Mouse (Mus musculus) spleen, postnatal 4 days (tissue): ENCODE measurements around the gene Tspan5.

Source experiments
- DNase-seq, 2 experiments: peaks; one replicate each; pipeline ENCODE4 v3.0.0; 2022; ENCODE audit warnings: low spot score in 2 of 2

The Tspan5 gene

GRCm38 (mm10) chr3:138741649-138742565 is at the start of gene Tspan5:
Tspan5 (plus strand) TSS chr3:138742195.
- DNase-seq, result peak; percentile 56 to 81

GRCm38 (mm10) chr3:138692302-138692701 is 49.7 kb upstream of the Tspan5 start:
- DNase-seq, result no peak

DNA sequence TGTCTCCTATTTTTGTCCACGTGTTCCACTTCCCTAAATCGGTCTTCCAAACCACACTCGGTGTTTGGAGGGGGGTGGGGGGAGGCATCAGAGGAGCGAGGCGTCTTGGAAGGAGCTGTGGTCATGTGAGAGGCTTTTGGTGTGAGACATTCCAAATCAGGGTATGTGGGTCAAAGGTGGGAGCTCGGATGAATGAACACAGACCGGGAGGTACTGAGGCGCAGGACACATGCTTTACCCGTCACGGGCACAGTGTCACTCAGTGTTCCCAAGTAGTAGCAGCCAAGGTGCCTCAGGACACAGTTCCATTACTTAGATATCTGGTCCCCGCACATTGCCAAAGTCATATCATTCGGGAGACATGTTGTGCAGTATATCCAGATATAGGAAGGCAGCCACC is 38.6 kb upstream of the Tspan5 start:
- no peak for DNase-seq

GRCm38 (mm10) chr3:138704469-138704868 is 37.5 kb upstream of the Tspan5 start:
- DNase-seq, result no peak

- no peak for DNase-seq
Observed at GRCm38 (mm10) chr3:138705875-138706274, 36.1 kb upstream of the Tspan5 start.

DNA sequence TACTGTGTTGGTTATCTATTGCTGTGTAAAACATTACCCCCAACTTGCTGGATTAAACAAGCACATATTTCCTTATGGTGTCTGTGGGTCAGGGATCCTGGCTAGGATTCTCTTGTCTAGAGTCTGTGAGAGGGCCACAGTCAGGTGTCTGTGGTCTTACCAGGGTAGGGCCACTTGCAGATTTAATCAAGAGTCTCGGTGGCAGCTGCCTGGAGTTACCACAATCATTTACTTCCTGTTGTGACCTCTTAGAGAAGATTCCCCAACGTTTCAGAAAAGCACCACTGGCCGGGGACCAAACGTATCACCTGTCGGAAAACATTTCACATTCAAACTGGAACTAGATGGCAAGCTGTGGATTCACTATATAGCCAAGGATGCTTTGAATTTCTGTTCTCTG is 32.8 kb upstream of the Tspan5 start:
- no peak for DNase-seq

DNA sequence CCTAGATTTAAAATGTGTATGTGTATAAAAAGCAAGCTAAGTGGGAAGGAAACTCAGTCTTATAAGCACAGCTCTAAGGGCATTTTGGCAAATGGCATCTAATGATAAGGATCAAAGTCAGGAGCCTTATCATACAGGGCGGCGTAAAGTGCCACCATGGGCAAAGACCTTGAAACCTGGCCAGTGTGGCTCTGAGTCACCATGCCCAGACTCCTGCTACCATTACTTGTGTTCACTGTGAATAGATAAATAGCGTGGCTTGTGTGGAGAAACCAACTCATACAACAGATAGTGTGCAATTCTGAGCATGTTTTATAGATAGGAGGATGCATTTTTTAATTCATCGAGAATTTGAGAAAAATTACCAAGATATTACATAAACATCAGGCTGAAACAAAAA is 30.0 kb upstream of the Tspan5 start:
- no peak for DNase-seq

DNA sequence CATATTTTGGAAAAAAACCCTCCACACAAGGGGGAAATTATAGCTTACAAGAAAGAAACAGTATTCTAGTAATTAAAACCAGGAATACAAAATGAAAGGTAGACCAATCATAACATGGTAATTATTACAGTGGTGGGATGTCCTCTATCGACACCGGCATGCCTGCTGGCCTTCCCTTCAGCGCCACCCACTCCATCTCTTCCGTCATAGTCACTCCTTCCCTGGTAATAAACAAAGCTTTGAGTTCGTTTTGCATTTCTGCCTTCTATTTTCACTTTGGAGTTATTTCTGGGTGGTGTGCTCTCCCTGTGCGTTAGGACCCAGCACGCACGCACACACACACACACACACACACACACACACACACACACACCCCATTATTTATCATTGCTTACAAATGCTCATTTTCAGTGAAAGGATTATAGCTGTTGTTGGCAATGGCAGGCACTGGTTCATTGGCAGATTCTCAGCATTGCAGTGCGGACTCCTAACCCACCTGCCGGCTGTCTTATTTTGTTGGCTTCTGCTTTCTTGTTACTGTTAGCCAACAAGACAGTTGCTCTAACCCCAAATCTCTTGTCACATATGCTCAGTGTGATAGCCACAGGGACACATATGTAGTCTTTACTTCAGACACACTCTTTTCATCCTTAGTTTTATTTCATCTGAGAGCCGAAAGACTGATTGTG is 29.4 kb upstream of the Tspan5 start:
- DNase-seq, result no peak

- no peak for DNase-seq
Observed at GRCm38 (mm10) chr3:138713141-138713540, 28.9 kb upstream of the Tspan5 start.

- DNase-seq, result no peak
Observed at GRCm38 (mm10) chr3:138714788-138715187, 27.2 kb upstream of the Tspan5 start.

DNA sequence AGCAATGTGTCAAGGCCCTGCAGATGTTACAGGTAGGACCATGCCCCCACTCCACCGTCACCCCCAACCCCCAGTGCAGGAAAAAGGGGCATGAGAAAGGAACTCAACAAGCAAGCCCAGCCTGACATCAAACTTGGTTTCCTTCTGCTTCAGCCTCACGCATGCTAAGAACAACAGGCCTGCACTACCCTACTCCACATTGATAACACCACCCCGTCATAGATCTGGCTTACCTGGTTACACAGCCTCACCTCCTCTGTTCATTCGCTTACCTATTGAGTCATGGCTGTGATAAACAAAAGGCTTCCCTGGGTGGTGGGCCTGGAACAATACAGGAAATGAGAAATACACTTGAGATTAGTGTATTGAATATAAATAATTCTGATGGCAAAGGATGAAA is 26.8 kb upstream of the Tspan5 start:
- DNase-seq, result no peak

DNA sequence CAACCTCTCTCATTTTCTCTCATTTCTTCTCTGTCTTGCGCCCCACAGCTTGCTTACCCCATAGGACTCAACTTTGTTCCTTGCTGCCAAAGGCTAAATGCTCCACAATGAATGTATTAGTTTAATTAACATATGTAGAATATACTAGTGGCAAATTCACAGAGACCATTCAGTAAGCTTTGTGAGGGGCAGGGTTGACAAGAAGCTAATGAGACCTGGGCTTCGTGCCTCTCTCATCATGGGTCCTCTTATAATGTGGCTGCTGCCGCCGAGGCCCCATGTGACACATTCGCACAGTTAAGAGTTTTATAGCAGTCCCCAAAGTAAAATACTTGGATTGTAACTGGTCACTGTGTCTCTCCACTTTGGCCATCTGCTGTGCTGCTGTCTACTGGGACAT is 25.0 kb upstream of the Tspan5 start:
- DNase-seq, result no peak

- no peak for DNase-seq
Observed at GRCm38 (mm10) chr3:138722152-138722551, 19.8 kb upstream of the Tspan5 start.

- no peak for DNase-seq
Observed at GRCm38 (mm10) chr3:138727571-138727970, 14.4 kb upstream of the Tspan5 start.

- DNase-seq, result no peak
Observed at GRCm38 (mm10) chr3:138728840-138729239, 13.2 kb upstream of the Tspan5 start.

GRCm38 (mm10) chr3:138730812-138731211 is 11.2 kb upstream of the Tspan5 start:
- DNase-seq, result no peak

DNA sequence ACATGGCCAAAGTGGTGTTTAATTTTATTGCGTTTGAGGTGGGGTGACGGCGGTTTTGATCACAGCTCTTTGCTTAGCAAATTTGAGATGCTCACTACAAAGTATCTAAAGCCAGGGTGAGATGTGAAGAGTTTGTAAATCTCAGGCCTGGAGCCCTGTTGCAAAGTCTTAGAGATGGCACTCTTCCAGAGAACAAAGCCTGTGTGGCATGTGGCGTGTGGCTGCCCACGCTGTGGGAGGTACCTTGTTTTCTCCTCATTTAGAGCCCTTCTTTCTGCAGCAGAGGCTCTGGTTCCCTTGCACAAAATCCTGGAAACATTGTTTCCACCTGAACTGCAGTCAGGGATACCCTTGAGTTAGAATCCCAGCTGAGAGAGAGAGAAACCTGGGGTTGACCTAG is 6.2 kb upstream of the Tspan5 start:
- no peak for DNase-seq

GRCm38 (mm10) chr3:138739150-138739700 is 2.8 kb upstream of the Tspan5 start:
- no peak for DNase-seq

DNA sequence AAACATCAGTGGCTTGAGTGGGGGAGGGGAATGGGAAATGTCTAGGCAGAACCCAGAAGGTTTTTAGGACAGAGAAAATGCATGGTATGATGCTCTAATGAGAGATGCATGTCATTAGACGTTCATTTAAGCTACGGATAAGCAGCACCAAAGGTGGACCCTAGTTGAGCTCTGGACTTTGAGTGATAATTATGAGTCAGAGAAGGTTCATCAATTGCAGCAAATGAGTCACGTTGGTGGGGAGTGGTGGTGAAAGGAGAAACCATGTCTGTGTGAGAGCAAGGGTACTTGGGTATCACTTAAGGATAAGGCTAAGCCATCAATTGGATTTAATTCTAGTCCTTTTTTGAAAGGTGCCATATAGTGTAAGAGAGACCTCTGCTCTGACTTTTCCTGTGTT is 1.7 kb upstream of the Tspan5 start:
- no peak for DNase-seq

- DNase-seq, result no peak
Observed at GRCm38 (mm10) chr3:138740843-138741540, 1.0 kb upstream of the Tspan5 start.

DNA sequence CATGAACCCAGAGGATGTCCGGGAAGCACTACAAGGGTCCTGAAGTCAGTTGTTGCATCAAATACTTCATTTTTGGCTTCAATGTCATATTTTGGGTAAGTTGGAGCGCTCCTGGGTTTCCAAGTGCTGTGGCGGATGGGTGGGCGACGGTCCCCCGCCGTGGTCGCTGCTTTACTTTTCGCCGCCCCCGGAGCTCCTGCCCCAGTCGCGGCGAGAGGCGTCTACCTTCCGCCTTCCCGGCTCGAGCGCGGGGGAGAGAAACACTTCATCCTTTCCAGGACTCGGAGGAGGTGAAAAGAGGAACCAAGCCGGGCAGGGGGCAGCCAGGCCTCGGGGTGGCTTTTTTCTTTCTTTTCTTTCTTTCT is 553 bp downstream of the Tspan5 start:
- peak; percentile 17 to 74 for DNase-seq

DNA sequence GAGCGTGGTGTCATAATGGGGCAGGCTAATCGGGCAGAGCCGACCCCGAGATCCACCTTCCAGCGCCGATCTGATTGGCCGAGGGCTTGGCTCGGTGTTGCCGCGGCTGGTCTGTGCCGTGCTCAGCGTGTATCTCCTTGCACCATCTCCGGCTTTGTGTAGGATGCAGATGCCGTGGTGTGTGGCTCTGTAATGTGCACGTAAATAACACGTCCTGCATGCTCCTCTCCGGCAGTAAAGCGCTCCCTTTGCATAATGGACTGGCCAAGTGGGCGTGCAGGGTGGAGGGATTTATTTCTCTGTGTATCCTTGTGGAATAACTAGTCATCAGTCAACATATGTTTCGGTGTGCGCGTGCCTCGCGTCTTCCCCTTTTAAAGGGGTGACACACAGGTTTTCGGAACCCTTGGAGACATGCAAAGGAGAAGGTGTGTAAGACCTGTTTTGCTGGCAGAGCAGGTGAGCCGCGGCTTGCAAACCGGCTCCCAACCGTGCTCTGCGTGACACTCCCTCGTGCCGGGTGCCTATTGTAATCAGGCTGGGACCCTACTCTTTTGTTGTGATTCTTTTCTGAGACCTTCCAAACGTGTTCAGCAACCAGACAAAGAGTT is 1.2 kb downstream of the Tspan5 start:
- peak; percentile 29 to 70 for DNase-seq
